Mouse (Mus musculus) bone marrow, adult 2 months (tissue): ENCODE results near the gene Gm5447.

Experiments used
- CTCF ChIP-seq: fragments of 200-500 bp; IDR thresholded peaks from 2 replicates; pipeline ENCODE4 v1.5.1; 2011; ENCODE audit warnings: low read length, control low read depth; ENCODE audit not compliant: control insufficient read depth, insufficient read depth
- POLR2A ChIP-seq: fragments of 200-500 bp; IDR thresholded peaks from 2 replicates; pipeline ENCODE4 v1.6.1; 2011; ENCODE audit warnings: low read depth, mild to moderate bottlenecking, control low read depth, low read length, borderline replicate concordance; ENCODE audit not compliant: control insufficient read depth

DNA sequence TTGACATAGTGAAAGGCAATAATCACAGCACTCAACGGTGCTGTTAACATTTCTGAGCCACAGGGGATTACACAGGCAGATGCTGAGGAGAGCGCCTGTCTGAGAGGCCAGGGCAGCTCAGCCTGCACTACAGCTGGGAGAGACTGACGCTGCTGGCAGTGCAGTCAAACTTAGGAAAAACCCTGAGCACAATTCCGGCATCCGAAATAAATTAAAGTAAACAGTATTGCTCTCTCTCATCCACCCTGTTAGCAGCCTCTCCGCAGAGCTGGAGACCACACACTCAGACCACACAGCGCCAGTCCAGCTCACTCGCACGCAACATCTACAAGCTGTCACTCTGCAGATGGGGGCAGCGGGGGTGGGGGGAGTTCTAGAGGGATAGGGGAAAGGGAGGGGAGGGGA lies 7.5 kb upstream of the Gm5447 start:
- TF ChIP-seq POLR2A (no peak), CTCF (no peak)
